Mouse (Mus musculus) lung, adult 18-20 months (tissue): Measurements from ENCODE around the gene Rps15a.

Source experiments
- DNase-seq, 2 experiments: peaks; one replicate each; pipeline ENCODE4 v3.0.0; 2022; ENCODE audit warnings: mixed read lengths in 2 of 2

Rps15a gene

GRCm38 (mm10) chr7:118113541-118114297, 2.3 kb downstream of the Rps15a start:
- DNase-seq, result no peak

GRCm38 (mm10) chr7:118111128-118111527, 4.9 kb downstream of the Rps15a start:
- DNase-seq, result no peak

GRCm38 (mm10) chr7:118107671-118108070, 8.3 kb downstream of the Rps15a start:
- DNase-seq, result no peak

- DNase-seq, result no peak
These were observed 11.4 kb downstream of the Rps15a start for GRCm38 (mm10) chr7:118104458-118105052.

GRCm38 (mm10) chr7:118103462-118104379, 12.3 kb downstream of the Rps15a start:
- no peak for DNase-seq

GRCm38 (mm10) chr7:118102678-118103461, 13.1 kb downstream of the Rps15a start:
- DNase-seq, result no peak

GRCm38 (mm10) chr7:118102231-118102630, 13.8 kb downstream of the Rps15a start:
- peak in 1 of 2 experiments; percentile 29 for DNase-seq

GRCm38 (mm10) chr7:118097615-118098014, 18.4 kb downstream of the Rps15a start:
- no peak for DNase-seq

- no peak for DNase-seq
These were observed 36.0 kb downstream of the Rps15a start for GRCm38 (mm10) chr7:118079987-118080386.

- no peak for DNase-seq
These were observed 36.9 kb downstream of the Rps15a start for GRCm38 (mm10) chr7:118079097-118079496.

GRCm38 (mm10) chr7:118067261-118067660, 48.7 kb downstream of the Rps15a start:
- no peak for DNase-seq

GRCm38 (mm10) chr7:118056300-118056699, 59.7 kb downstream of the Rps15a start:
- no peak for DNase-seq
